Mouse (Mus musculus) testis, adult 2 months (tissue): ENCODE data around the gene Hdac8. TPM values are rescaled to one million over a fixed set of nuclear protein-coding genes. Genes with fewer than 3 reads are reported as not detected.

Experiments used
- H3K27ac ChIP-seq: fragments of 200-500 bp; 2 replicates; pipeline ENCODE4 v1.5.1; 2012; ENCODE audit warnings: low read depth, low read length; ENCODE audit not compliant: control insufficient read depth, insufficient read depth
- H3K27me3 ChIP-seq: fragments of 200-500 bp; 2 replicates; pipeline ENCODE4 v1.6.1; 2012; ENCODE audit warnings: mild to moderate bottlenecking, low read length, moderate library complexity; ENCODE audit not compliant: control insufficient read depth, insufficient read depth
- H3K36me3 ChIP-seq: fragments of 200-500 bp; 2 replicates; pipeline ENCODE4 v1.6.1; 2012; ENCODE audit warnings: mild to moderate bottlenecking, low read length; ENCODE audit not compliant: control insufficient read depth, insufficient read depth
- H3K4me1 ChIP-seq: fragments of 200-500 bp; 2 replicates; pipeline ENCODE4 v1.6.1; 2012; ENCODE audit warnings: low read length; ENCODE audit not compliant: control insufficient read depth, insufficient read depth
- H3K4me3 ChIP-seq: fragments of 200-500 bp; 2 replicates; pipeline ENCODE4 v1.5.1; 2012; ENCODE audit warnings: low read depth, mild to moderate bottlenecking, low read length, moderate library complexity, mixed read lengths; ENCODE audit not compliant: control insufficient read depth
- CTCF ChIP-seq: fragments of 200-500 bp; IDR thresholded peaks from 2 replicates; pipeline ENCODE4 v1.5.1; 2012; ENCODE audit warnings: low read depth, mild to moderate bottlenecking, inconsistent platforms, low read length, moderate library complexity; ENCODE audit not compliant: control insufficient read depth, insufficient read depth, insufficient replicate concordance
- POLR2A ChIP-seq: fragments of 200-500 bp; IDR thresholded peaks from 2 replicates; pipeline ENCODE4 v1.6.1; 2012; ENCODE audit warnings: low read depth, mild to moderate bottlenecking, inconsistent platforms, low read length, moderate library complexity; ENCODE audit not compliant: control insufficient read depth
- polyA plus RNA-seq: library from polyadenylated mRNA; depleted of rRNA; stranded (reverse); fragments of >200 nt; gene quantifications from 2 replicates; pipeline ENCODE4 v1.2.3, GENCODE M21; 2012; rRNA removed

Gene Hdac8
- 0.38 and 0.89 TPM in 2 replicates for polyA plus RNA-seq

- TF ChIP-seq CTCF = no peak
- TF ChIP-seq POLR2A = no peak
- H3K27me3 ChIP-seq = no peaks in the 10 kb centered on the region
- H3K36me3 ChIP-seq = no peaks in the 10 kb centered on the region
- H3K4me3 ChIP-seq = peak within 1 kb of the TSS; percentile 78
- no peaks in the 10 kb centered on the region for H3K4me1 ChIP-seq
- peak within 1 kb of the TSS; percentile 80 for H3K27ac ChIP-seq
Observed at GRCm38 (mm10) chrX:102504644-102505481, at the start of gene Hdac8. Gene Hdac8, minus strand, starts transcription at chrX:102505359.

DNA sequence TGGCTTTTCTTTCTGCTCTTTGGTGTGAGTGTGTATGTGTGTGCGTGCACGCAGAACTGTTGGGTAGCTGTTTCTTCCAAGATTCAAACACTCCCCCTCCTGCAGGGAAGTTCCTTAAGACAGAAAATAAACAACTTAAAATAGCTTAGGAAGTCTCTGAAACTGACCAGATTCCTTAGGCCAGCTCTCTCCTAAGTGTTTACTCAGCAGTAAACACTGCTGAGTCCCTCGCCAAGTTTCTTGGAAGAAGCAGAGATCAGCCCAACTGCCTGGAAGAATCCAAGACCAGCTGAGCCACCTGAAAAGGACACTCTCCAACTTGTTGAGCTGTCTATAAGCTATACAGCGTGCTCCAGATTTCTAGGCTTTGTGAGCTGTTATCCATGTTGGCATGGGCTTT lies 4.0 kb upstream of the Hdac8 start:
- no peaks in the 10 kb centered on the region for H3K27me3 ChIP-seq
- TF ChIP-seq CTCF (no peak), POLR2A (no peak)

GRCm38 (mm10) chrX:102504179-102504578 lies 980 bp downstream of the Hdac8 start:
- no peaks in the 10 kb centered on the region for H3K36me3 ChIP-seq
- peak overlapping the region; percentile 36; the same call in 1 of the 2 replicates for H3K27ac ChIP-seq
- TF ChIP-seq CTCF (no peak), POLR2A (no peak)
- H3K4me3 ChIP-seq = peak overlapping the region; percentile 78; the same call in 1 of the 2 replicates
- no peaks in the 10 kb centered on the region for H3K4me1 ChIP-seq
- H3K27me3 ChIP-seq = no peaks in the 10 kb centered on the region

More for the DNA sequence above, 4.0 kb upstream of the Hdac8 start:
- H3K36me3 ChIP-seq = no peaks in the 10 kb centered on the region
- H3K27ac ChIP-seq = no peak overlapping the region
- no peaks in the 10 kb centered on the region for H3K4me1 ChIP-seq
- H3K4me3 ChIP-seq = no peak overlapping the region

DNA sequence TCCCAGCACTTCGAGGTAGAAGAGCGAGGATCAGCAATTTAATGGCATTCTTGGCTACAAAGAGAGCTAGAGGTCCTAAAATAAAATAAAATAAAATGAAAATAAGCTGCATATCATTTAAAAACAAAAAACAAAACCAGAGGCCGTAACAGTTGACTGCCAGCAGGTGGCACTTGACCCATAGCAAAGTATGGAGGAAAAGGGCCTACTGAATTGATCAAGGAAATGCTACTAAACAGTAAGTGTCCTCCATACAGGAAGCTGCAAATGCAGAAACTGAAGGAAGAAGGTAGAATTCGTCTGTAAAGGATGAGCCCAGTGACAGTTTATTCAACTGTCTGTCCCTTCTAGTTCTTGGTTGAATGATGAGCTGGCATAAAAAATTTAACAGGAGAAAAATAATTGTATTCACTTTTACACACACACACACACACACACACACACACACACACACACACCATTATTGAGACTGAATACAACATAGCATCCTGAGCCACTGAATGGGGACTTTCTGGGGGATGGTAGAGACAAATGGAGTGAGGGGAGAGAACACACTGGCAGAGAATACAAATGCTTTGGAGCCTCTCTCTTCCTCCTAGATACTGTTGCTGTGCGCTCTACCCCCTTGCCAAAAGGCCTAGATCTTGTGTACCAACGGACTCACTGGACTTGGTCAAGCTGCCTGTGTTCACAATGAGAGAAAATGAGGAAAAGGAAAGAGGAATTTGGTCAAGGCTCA lies 11.0 kb downstream of the Hdac8 start:
- Histone ChIP-seq H3K36me3 (no peaks in the 10 kb centered on the region), H3K4me3 (no peak overlapping the region), H3K27ac (no peak overlapping the region), H3K27me3 (no peaks in the 10 kb centered on the region), H3K4me1 (no peaks in the 10 kb centered on the region)
- TF ChIP-seq CTCF (no peak), POLR2A (no peak)

DNA sequence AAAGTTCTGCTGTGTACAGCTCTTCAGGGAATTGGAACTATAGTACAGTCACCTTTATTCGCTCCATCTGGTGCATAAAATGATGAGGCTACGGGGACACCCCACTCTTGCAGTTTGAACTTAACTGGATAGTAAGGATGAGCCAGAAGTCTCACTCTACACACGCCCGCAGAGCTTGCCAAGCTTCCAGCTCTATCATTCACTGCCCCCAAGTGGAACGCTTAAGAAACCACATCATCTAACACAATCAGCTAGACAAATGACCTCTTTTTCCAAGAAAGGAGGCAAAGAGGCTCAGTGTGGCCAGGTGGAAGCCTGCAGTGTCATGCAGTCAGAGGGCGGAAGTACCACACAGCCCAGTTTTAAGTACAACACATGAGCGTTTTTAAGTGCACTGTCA lies 19.6 kb downstream of the Hdac8 start:
- H3K4me1 ChIP-seq = no peaks in the 10 kb centered on the region
- no peak for TF ChIP-seq CTCF
- TF ChIP-seq POLR2A = no peak
- H3K27me3 ChIP-seq = no peaks in the 10 kb centered on the region
- H3K36me3 ChIP-seq = no peaks in the 10 kb centered on the region
- no peak overlapping the region for H3K4me3 ChIP-seq
- H3K27ac ChIP-seq = no peak overlapping the region

DNA sequence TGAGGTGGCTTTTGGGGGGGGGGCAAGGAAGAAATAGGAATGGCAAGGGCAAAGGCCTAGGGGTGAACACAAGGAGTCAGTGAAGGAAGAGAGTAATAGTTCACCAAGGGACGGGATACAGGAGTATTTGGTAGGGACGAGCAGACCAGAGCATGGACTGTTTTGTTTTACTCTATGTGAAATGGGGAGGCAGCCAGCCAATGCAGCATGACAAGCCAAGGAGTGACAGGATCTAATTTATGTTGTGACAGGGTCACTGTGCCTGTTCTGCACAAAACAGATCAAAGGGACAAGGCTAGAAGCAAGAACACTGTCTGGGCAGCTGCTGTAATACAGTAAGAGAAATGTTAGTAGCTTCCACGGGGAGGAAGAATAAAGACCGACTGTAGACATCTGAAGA lies 25.5 kb downstream of the Hdac8 start:
- H3K4me3 ChIP-seq = no peak overlapping the region
- no peaks in the 10 kb centered on the region for H3K27me3 ChIP-seq
- no peaks in the 10 kb centered on the region for H3K4me1 ChIP-seq
- TF ChIP-seq CTCF (no peak), POLR2A (no peak)
- no peaks in the 10 kb centered on the region for H3K36me3 ChIP-seq
- no peak overlapping the region for H3K27ac ChIP-seq

DNA sequence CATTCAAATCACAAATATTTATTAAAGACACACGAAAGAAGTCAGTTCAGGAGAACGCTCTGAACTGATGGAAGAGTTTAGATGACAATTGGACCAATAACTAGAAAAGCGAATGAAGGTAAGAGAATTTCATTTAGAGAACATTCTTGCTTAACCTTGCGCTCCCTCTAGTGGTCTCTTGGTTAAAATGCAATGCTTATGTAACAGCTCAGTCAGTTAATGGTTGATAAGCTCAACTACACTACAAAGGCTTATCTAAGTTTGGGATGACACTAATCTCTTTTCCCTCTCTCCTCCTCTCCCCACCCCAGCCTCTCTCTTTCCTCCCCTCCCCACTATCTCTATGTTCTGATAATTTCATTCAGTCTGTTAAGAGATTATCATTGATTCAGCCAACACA lies 26.2 kb downstream of the Hdac8 start:
- TF ChIP-seq CTCF (no peak), POLR2A (no peak)
- no peaks in the 10 kb centered on the region for H3K4me1 ChIP-seq

More for the DNA sequence above, 26.2 kb downstream of the Hdac8 start:
- Histone ChIP-seq H3K27me3 (no peaks in the 10 kb centered on the region), H3K36me3 (no peaks in the 10 kb centered on the region), H3K27ac (no peak overlapping the region), H3K4me3 (no peak overlapping the region)
